Mouse (Mus musculus): ENCODE measurements around the gene Olfr118.
"Not testable (repeated sequence)": the region's sequence is repeated elsewhere in the genome, so short reads cannot be mapped to it uniquely, and the experiment has no call there.

Olfr118 gene

DNA sequence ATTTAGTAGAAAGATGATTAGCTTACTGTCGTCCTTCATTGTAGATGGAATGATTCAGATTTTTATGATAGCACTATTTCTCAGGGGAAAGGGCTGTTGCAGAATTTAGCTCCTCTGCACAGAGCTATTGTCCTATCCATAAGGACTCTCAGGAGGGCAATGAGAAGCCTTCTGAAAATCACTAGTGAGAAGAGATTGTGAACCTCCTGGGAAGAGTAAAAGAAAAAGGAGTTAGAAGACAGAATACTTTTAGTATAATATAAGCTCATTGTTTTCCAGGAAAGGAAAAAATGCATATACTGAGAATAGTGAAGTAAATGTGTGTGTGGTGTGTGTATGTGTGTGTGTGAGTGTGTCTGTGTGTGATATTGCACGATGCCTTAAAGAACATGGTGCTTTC is at the start of gene Olfr118:
Olfr118 (plus strand) TSS at position 301 of the 400 bp plus-strand sequence.
- DNase-seq (ENCODE audit: low read depth, low spot score), result no peak

DNA sequence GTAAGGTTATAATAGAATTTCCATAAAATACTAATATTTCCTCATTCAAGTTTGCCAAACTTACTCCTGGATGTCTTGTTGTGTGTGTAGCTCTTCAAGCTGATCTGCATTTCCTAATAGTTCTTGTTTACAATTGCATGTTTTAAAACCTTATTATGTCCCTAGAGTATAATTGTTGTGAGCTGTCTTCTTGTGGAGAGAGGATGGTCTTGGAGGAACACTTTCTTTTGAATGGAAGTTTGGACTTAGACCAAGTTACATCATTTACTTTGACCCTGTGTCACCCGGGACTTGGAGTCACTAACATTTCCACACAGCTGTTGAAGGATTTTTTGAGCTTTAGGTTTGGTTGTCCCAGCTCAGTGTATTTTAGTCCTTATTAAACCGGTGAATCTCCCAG is 39.8 kb upstream of the Olfr118 start, which contains the start of the genes Olfr115 and Olfr116:
Olfr115 (minus strand) TSS at position 101 of the 400 bp plus-strand sequence.
Olfr116 (minus strand) TSS at position 191 of the 400 bp plus-strand sequence.
- DNase-seq (ENCODE audit: low read depth, low spot score), result no peak

- no peak for DNase-seq (ENCODE audit: low read depth, low spot score)
Measured at GRCm38 (mm10) chr17:37663682-37664081, 3.1 kb upstream of the Olfr118 start, which contains the start of gene Olfr117. Olfr117 (minus strand) TSS chr17:37663782.

DNA sequence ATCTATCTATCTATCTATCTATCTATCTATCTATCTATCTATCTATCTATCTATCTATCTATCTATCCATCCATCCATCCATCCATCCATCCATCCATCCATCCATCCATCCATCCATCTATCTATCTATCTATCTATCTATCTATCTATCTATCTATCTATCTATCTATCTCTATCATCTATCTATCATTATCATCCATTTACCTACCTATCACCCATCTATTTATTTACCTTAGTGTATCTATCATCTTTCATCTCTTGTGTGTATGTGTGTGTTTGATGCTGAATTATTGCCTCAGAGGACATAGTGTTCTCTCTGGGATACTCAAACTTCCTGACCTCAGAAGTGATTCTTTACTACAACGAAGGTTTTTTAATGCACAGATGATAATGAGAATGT is 29.5 kb downstream of the Olfr118 start, which contains the start of gene Olfr119:
Olfr119 (plus strand) TSS at position 301 of the 400 bp plus-strand sequence.
- DNase-seq (ENCODE audit: low read depth, low spot score), result not testable (repeated sequence)

- DNase-seq (ENCODE audit: low read depth, low spot score), result no peak
Measured at GRCm38 (mm10) chr17:37721508-37721907, 54.7 kb downstream of the Olfr118 start, which contains the start of gene Olfr120. Olfr120 (plus strand) TSS chr17:37721808.

Data from A20 (cell line).